Mouse (Mus musculus): ENCODE results near the gene Ckap2. TPM values are rescaled to one million over a fixed set of nuclear protein-coding genes. Genes with fewer than 3 reads are reported as not detected.

The Ckap2 gene
- total RNA-seq (2015; ENCODE audit: low replicate concordance) (292 and 294 TPM in 2 replicates), total RNA-seq (2017; ENCODE audit: low replicate concordance) (270 and 283 TPM in 2 replicates)

- peak; percentile 87 for ATAC-seq (replicated peaks; ENCODE audit: low FRiP score, poor library complexity, severe bottlenecking)
Measured at GRCm38 (mm10) chr8:22185431-22186397, at the start of gene Ckap2. Gene Ckap2 (minus strand): TSS chr8:22185819.

GRCm38 (mm10) chr8:22228621-22229020, 43.0 kb upstream of the Ckap2 start:
- no peak for ATAC-seq (replicated peaks; ENCODE audit: low FRiP score, poor library complexity, severe bottlenecking)

GRCm38 (mm10) chr8:22227061-22227877, 41.6 kb upstream of the Ckap2 start, which contains the start of gene Thsd1:
Gene Thsd1 (plus strand): TSS chr8:22227313.
- peak; percentile 49; the same call in 1 of the 2 replicates for ATAC-seq (replicated peaks; ENCODE audit: low FRiP score, poor library complexity, severe bottlenecking)

GRCm38 (mm10) chr8:22226361-22226760, 40.7 kb upstream of the Ckap2 start:
- ATAC-seq (replicated peaks; ENCODE audit: low FRiP score, poor library complexity, severe bottlenecking), result no peak

GRCm38 (mm10) chr8:22214826-22215225, 29.2 kb upstream of the Ckap2 start:
- no peak for ATAC-seq (replicated peaks; ENCODE audit: low FRiP score, poor library complexity, severe bottlenecking)

GRCm38 (mm10) chr8:22209012-22209411, 23.4 kb upstream of the Ckap2 start:
- ATAC-seq (replicated peaks; ENCODE audit: low FRiP score, poor library complexity, severe bottlenecking), result no peak

- no peak for ATAC-seq (replicated peaks; ENCODE audit: low FRiP score, poor library complexity, severe bottlenecking)
Measured at GRCm38 (mm10) chr8:22207535-22207934, 21.9 kb upstream of the Ckap2 start.

GRCm38 (mm10) chr8:22199481-22199880, 13.9 kb upstream of the Ckap2 start:
- no peak for ATAC-seq (replicated peaks; ENCODE audit: low FRiP score, poor library complexity, severe bottlenecking)

- no peak for ATAC-seq (replicated peaks; ENCODE audit: low FRiP score, poor library complexity, severe bottlenecking)
Measured at GRCm38 (mm10) chr8:22197914-22198313, 12.3 kb upstream of the Ckap2 start.

GRCm38 (mm10) chr8:22193432-22194010, 7.9 kb upstream of the Ckap2 start:
- ATAC-seq (replicated peaks; ENCODE audit: low FRiP score, poor library complexity, severe bottlenecking), result peak; percentile 50

- ATAC-seq (replicated peaks; ENCODE audit: low FRiP score, poor library complexity, severe bottlenecking), result peak; percentile 94
Measured at GRCm38 (mm10) chr8:22192660-22193431, 7.2 kb upstream of the Ckap2 start, which contains the start of gene Vps36. Gene Vps36 (plus strand): TSS chr8:22192809.

- ATAC-seq (replicated peaks; ENCODE audit: low FRiP score, poor library complexity, severe bottlenecking), result peak; percentile 87
Measured at GRCm38 (mm10) chr8:22184884-22185283, 735 bp downstream of the Ckap2 start.

GRCm38 (mm10) chr8:22175966-22176365, 9.7 kb downstream of the Ckap2 start:
- ATAC-seq (replicated peaks; ENCODE audit: low FRiP score, poor library complexity, severe bottlenecking), result no peak

- ATAC-seq (replicated peaks; ENCODE audit: low FRiP score, poor library complexity, severe bottlenecking), result no peak
Measured at GRCm38 (mm10) chr8:22169167-22169566, 16.5 kb downstream of the Ckap2 start.

- peak; percentile 92 for ATAC-seq (replicated peaks; ENCODE audit: low FRiP score, poor library complexity, severe bottlenecking)
Measured at GRCm38 (mm10) chr8:22166080-22166603, 19.5 kb downstream of the Ckap2 start, which contains the start of gene Nek3. Gene Nek3 (minus strand): TSS chr8:22166435.

GRCm38 (mm10) chr8:22165251-22166079, 20.2 kb downstream of the Ckap2 start:
- 0 out of 2 replicates have a peak, but pooled peaks have one; percentile 23 for ATAC-seq (replicated peaks; ENCODE audit: low FRiP score, poor library complexity, severe bottlenecking)

- ATAC-seq (replicated peaks; ENCODE audit: low FRiP score, poor library complexity, severe bottlenecking), result no peak
Measured at GRCm38 (mm10) chr8:22164431-22164830, 21.2 kb downstream of the Ckap2 start.

- ATAC-seq (replicated peaks; ENCODE audit: low FRiP score, poor library complexity, severe bottlenecking), result no peak
Measured at GRCm38 (mm10) chr8:22162206-22162605, 23.4 kb downstream of the Ckap2 start.

Measured in erythroid progenitor cell, adult 5-6 weeks (primary cell).